Mouse (Mus musculus) c-Kit-positive CD71-positive TER-119-positive erythroid progenitor cells, embryonic 14.5 days (primary cell): Measurements from ENCODE around the gene Irf6.
A peak's percentile ranks its signal among the peaks of the same experiment; 100 is the strongest.

Experiments used
- DNase-seq: peaks from one replicate; pipeline ENCODE4 v3.0.0-alpha.2; 2013; ENCODE audit warnings: low spot score

The Irf6 gene

GRCm38 (mm10) chr1:193200640-193201382 is 47.9 kb downstream of the Irf6 start:
- DNase-seq = no peak

DNA sequence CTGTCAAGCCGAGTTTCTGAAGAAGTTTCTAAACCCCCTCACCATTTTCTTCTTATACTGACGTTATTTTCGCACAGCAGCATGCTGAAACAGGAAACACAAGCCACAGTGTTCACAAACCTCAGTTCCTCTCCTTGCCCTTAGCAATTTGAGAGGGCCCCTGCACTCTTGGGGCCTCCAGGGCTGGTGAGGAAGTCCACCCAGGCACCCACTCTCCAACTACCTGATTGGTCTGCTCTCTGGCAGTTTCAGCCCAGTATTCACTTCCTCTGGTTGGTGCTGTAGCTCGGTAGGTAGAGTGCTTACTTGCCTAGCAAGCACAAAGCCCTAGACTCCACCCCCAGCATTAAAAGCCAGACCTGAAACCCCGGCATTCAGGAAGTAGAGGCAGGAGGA is 48.5 kb downstream of the Irf6 start, which contains the start of gene Traf3ip3:
Traf3ip3 (minus strand) TSS at position 321 of the 396 bp plus-strand sequence.
- peak; percentile 14 for DNase-seq

- no peak for DNase-seq
Measured at GRCm38 (mm10) chr1:193203821-193204220, 50.9 kb downstream of the Irf6 start.

DNA sequence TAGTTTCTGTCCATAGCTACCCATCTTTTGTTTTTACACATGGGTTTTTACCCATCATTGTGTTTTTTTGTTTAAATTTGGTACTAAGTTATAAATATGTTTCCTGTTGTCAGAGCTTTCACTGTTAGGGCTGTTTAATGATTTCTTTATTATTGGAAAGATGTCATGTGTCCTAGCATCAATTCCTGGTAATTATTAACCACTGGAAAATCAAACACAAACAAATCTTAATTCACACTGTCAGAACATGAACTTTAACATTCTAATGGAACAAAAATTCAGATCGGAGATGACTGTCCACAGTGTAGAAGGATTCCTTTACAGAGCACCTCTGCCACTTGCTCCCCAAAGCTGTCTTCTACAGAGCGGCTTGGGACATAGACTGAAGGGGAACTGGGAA is 52.5 kb downstream of the Irf6 start:
- DNase-seq = no peak

- DNase-seq = no peak
Measured at GRCm38 (mm10) chr1:193207503-193207902, 54.6 kb downstream of the Irf6 start, which contains the start of gene Lamb3. Gene Lamb3 (plus strand): TSS chr1:193207699.

- no peak for DNase-seq
Measured at GRCm38 (mm10) chr1:193208178-193208577, 55.3 kb downstream of the Irf6 start.

- DNase-seq = no peak
Measured at GRCm38 (mm10) chr1:193211371-193211770, 58.5 kb downstream of the Irf6 start.

- DNase-seq = no peak
Measured at GRCm38 (mm10) chr1:193214053-193214452, 61.1 kb downstream of the Irf6 start.

DNA sequence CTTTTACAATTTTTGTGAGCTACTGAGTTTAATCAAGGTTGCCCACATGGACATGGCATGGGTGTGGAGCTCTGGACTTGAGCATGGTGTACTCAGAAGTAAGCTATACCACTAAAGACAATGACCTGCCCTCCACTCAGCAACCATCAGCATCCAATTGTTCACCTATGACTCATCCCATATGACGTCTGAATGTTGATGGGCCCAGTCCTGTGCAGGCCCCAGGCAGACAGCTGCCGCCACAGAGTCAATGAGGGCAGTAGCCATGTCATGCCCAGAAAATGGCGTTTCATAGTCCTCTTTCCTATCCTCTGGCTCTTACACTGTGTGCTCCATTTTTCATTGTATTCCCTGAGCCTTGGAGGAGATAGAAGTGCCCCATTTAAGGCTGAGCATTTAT is 63.1 kb downstream of the Irf6 start:
- no peak for DNase-seq

DNA sequence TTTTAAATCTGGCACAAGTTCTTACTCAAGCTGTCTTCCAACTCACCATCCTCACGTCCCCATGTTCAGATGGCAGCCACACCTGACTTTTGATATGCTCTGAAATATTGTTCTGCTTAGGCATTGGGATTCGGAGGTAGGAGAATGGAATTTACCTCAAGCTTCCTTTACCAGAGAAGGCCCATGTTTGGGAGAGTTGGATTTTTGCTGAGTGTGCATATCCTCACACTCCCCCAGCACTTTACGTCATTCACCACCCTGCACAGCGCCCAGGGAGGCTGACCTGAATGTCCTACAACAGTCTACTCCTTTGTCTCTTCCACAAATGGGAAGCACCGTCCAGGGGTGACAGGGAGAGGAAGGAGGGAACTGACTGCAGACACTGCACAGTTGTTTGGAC is 67.5 kb downstream of the Irf6 start:
- DNase-seq = no peak
